Mouse (Mus musculus) MEL (cell line): ENCODE data around the gene Thbs3. TPM values are rescaled to one million over a fixed set of nuclear protein-coding genes. Genes with fewer than 3 reads are reported as not detected.
A peak's percentile ranks its signal among the peaks of the same experiment; 100 is the strongest.

Source experiments
- DNase-seq: peaks from one replicate; pipeline ENCODE4 v3.0.0; 2011; ENCODE audit warnings: low read depth, low spot score
- H3K27ac ChIP-seq: 2 replicates; pipeline ENCODE4 v1.5.1; 2012; ENCODE audit warnings: low read depth, mild to moderate bottlenecking, control low read depth, low read length, moderate library complexity; ENCODE audit not compliant: control insufficient read depth
- H3K27me3 ChIP-seq, 2 experiments: fragments of 150-350 bp in 1 of 2; sonication (generic) in 1 of 2; 2 replicates each; pipeline ENCODE4 v1.6.1; 2012; ENCODE audit warnings: low read length in 2 of 2, mild to moderate bottlenecking in 2 of 2, improper control_type of control experiment in 1 of 2, moderate library complexity in 1 of 2; ENCODE audit not compliant: insufficient read depth in 2 of 2, control insufficient read depth in 1 of 2
- H3K36me3 ChIP-seq, 2 experiments: 2 replicates each; pipeline ENCODE4 v1.6.1; 2012 to 2014; ENCODE audit warnings: low read length in 2 of 2, improper control_type of control experiment in 1 of 2, inconsistent platforms in 1 of 2, mild to moderate bottlenecking in 1 of 2; ENCODE audit not compliant: insufficient read depth in 2 of 2, control insufficient read depth in 1 of 2
- H3K4me1 ChIP-seq, 2 experiments: fragments of 150-350 bp in 1 of 2; sonication (generic) in 1 of 2; 2 replicates each; pipeline ENCODE4 v1.6.1; 2012; ENCODE audit warnings: low read length in 2 of 2, improper control_type of control experiment in 1 of 2, mild to moderate bottlenecking in 1 of 2; ENCODE audit not compliant: insufficient read depth in 2 of 2, control insufficient read depth in 1 of 2
- H3K4me3 ChIP-seq, 2 experiments: fragments of 150-350 bp in 1 of 2; sonication (generic) in 1 of 2; 2 replicates each; pipeline ENCODE4 v1.5.1; 2012; ENCODE audit warnings: low read depth in 2 of 2, low read length in 2 of 2, mild to moderate bottlenecking in 2 of 2, moderate library complexity in 2 of 2, control low read depth in 1 of 2, improper control_type of control experiment in 1 of 2; ENCODE audit not compliant: control insufficient read depth in 1 of 2, insufficient read depth in 1 of 2
- H3K79me2 ChIP-seq: 2 replicates; pipeline ENCODE4 v1.6.1; 2012; ENCODE audit warnings: mild to moderate bottlenecking, low read length, moderate library complexity; ENCODE audit not compliant: control insufficient read depth, poor library complexity, insufficient read depth
- H3K9ac ChIP-seq: 2 replicates; pipeline ENCODE4 v1.6.1; 2012; ENCODE audit warnings: low read depth, mild to moderate bottlenecking, control low read depth, low read length, moderate library complexity; ENCODE audit not compliant: control insufficient read depth, poor library complexity, severe bottlenecking
- H3K9me3 ChIP-seq: fragments of 150-350 bp; sonication (generic); replicated peaks from 2 replicates; pipeline ENCODE4 v1.6.1; 2012; ENCODE audit warnings: mild to moderate bottlenecking, low read length, improper control_type of control experiment, moderate library complexity; ENCODE audit not compliant: insufficient read depth
- E2F4 ChIP-seq: IDR thresholded peaks from 2 replicates; pipeline ENCODE4 v1.6.1; 2011; ENCODE audit warnings: low read depth, low read length, improper control_type of control experiment, borderline replicate concordance
- ELF1 ChIP-seq: IDR thresholded peaks from 2 replicates; pipeline ENCODE4 v1.6.1; 2014; ENCODE audit warnings: low read depth, mild to moderate bottlenecking, inconsistent platforms, low read length, improper control_type of control experiment, moderate library complexity
- ETS1 ChIP-seq: IDR thresholded peaks from 2 replicates; pipeline ENCODE4 v1.6.1; 2012; ENCODE audit warnings: low read depth, mild to moderate bottlenecking, inconsistent platforms, low read length, improper control_type of control experiment, moderate library complexity
- HCFC1 ChIP-seq: IDR thresholded peaks from 2 replicates; pipeline ENCODE4 v1.6.1; 2012; ENCODE audit warnings: low read depth, mild to moderate bottlenecking, inconsistent platforms, low read length, improper control_type of control experiment, moderate library complexity
- MAFK ChIP-seq: IDR thresholded peaks from 2 replicates; pipeline ENCODE4 v1.6.1; 2011; ENCODE audit warnings: low read depth, mild to moderate bottlenecking, low read length, improper control_type of control experiment, borderline replicate concordance
- NELFE ChIP-seq: IDR thresholded peaks from 2 replicates; pipeline ENCODE4 v1.6.1; 2011; ENCODE audit warnings: low read depth, low read length, improper control_type of control experiment
- NRF1 ChIP-seq: IDR thresholded peaks from 2 replicates; pipeline ENCODE4 v1.6.1; 2014; ENCODE audit warnings: low read depth, mild to moderate bottlenecking, inconsistent platforms, low read length, improper control_type of control experiment, moderate library complexity; ENCODE audit not compliant: poor library complexity, insufficient read depth, severe bottlenecking
- RAD21 ChIP-seq: IDR thresholded peaks from 2 replicates; pipeline ENCODE4 v1.6.1; 2011; ENCODE audit warnings: mild to moderate bottlenecking, low read depth, low read length, improper control_type of control experiment
- UBTF ChIP-seq: IDR thresholded peaks from 2 replicates; pipeline ENCODE4 v1.6.1; 2012; ENCODE audit warnings: low read depth, mild to moderate bottlenecking, inconsistent platforms, low read length, improper control_type of control experiment, moderate library complexity, borderline replicate concordance; ENCODE audit not compliant: insufficient read depth
- polyA plus RNA-seq, 2 experiments: library from polyadenylated mRNA; stranded (reverse) in 1 of 2; unstranded in 1 of 2; fragments of >175 nt in 1 of 2; fragments of >200 nt in 1 of 2; gene quantifications; 2 replicates each; pipeline versions ENCODE4 v1.2.1 to v1.2.4; 2012; ENCODE audit warnings: low replicate concordance in 2 of 2, low read depth in 1 of 2; ENCODE audit not compliant: insufficient read length in 2 of 2, insufficient read depth in 1 of 2, missing spikeins in 1 of 2
- total RNA-seq: library from RNA; depleted of rRNA; stranded (reverse); fragments of 300-350 nt; gene quantifications from 2 replicates; pipeline ENCODE4 v1.2.3, GENCODE M21; 2012

Gene Thbs3
- total and polyA plus RNA-seq, 3 experiments = 1.8 to 4.9 TPM; not detected in 1

DNA sequence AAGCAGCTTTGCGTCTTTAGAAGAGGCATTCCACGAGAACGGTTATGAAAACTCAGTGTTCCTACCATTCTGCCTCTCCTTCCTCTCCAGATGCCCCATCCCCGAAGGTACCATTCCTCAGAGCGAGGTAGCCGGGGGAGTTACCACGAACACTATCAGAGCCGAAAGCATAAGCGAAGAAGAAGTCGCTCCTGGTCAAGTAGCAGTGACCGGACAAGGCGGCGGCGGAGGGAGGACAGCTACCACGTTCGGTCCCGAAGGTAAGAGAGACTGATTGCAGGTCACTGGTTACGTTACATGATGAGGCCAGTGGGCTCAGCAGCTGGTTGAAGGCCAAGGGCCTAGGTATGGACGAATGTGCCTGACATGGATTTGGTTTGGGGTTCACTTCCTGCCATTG, 48.0 kb upstream of the Thbs3 start:
- no peak overlapping the region for H3K4me3 ChIP-seq
- H3K9ac ChIP-seq = no peak overlapping the region
- H3K27me3 ChIP-seq = no peaks in the 10 kb centered on the region
- H3K4me1 ChIP-seq = peaks cover 5 to 17% of the 10 kb centered on the region in 2 experiments
- no peak for TF ChIP-seq NRF1
- H3K27ac ChIP-seq = no peak overlapping the region
- DNase-seq = no peak
- H3K36me3 ChIP-seq = peaks cover 19% of the 10 kb centered on the region in 2 experiments
- peaks cover 29% of the 10 kb centered on the region for H3K79me2 ChIP-seq
- no peaks in the 10 kb centered on the region for H3K9me3 ChIP-seq

DNA sequence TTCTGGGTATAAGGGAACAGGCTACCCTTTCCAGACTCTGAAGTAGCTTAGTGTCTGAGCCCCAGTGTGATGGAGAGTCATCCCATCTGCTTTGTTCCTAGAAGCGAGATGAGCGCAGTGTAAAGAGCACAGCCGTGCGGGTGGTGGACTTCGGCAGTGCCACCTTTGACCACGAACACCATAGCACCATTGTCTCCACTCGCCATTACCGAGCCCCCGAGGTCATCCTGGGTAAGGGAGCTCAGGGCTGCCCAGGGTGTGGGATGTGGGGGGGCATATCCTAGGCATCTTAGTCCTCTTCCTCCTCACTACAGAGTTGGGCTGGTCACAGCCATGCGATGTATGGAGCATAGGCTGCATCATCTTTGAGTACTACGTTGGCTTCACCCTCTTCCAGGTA, 40.1 kb upstream of the Thbs3 start:
- H3K9ac ChIP-seq = no peak overlapping the region
- no peaks in the 10 kb centered on the region for H3K9me3 ChIP-seq
- H3K4me1 ChIP-seq = peaks cover 3 to 17% of the 10 kb centered on the region in 2 experiments; a peak in 3 of 4 replicates
- H3K27me3 ChIP-seq = no peaks in the 10 kb centered on the region
- TF ChIP-seq ETS1 (no peak), NELFE (0 out of 2 replicates have a peak, but pooled peaks have one; percentile 8)
- no peak for DNase-seq
- H3K4me3 ChIP-seq = no peak overlapping the region
- peaks cover 16 to 31% of the 10 kb centered on the region in 2 experiments for H3K36me3 ChIP-seq
- peaks cover 23% of the 10 kb centered on the region for H3K79me2 ChIP-seq
- H3K27ac ChIP-seq = no peak overlapping the region

DNA sequence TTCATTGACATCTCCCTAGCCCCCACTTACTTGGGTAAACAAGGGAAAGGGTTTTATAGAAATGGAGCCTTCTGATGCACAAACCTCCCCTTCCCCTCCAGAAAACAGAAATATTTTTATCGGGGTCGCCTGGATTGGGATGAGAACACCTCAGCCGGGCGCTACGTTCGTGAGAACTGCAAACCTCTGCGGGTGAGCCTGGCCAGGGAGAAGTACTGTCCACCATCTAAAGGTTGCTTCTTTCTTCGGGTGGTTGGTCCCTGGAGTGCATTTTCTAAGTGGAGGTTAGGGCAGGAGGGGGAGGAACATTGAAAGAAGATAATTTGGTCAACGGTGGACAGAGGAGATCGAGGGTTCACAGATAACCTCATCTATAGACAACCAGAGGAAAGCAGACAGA, 39.4 kb upstream of the Thbs3 start:
- no peak overlapping the region for H3K9ac ChIP-seq
- H3K27ac ChIP-seq = no peak overlapping the region
- H3K4me1 ChIP-seq = peaks cover 3 to 17% of the 10 kb centered on the region in 2 experiments; a peak in 3 of 4 replicates
- H3K27me3 ChIP-seq = no peaks in the 10 kb centered on the region
- TF ChIP-seq UBTF = no peak
- no peak for TF ChIP-seq RAD21
- no peak for TF ChIP-seq MAFK
- TF ChIP-seq ELF1 = no peak
- TF ChIP-seq HCFC1 = no peak
- no peak for TF ChIP-seq E2F4
- no peaks in the 10 kb centered on the region for H3K9me3 ChIP-seq
- no peak overlapping the region for H3K4me3 ChIP-seq
- DNase-seq = no peak
- H3K36me3 ChIP-seq = peaks cover 19 to 32% of the 10 kb centered on the region in 2 experiments
- peaks cover 23% of the 10 kb centered on the region for H3K79me2 ChIP-seq
